Mouse (Mus musculus): Measurements from ENCODE around the gene Map2k5. TPM values are rescaled to one million over a fixed set of nuclear protein-coding genes. Genes with fewer than 3 reads are reported as not detected.

Gene Map2k5
- total RNA-seq, 2 experiments from 2014 or later = 30.7 to 31.2 TPM

DNA sequence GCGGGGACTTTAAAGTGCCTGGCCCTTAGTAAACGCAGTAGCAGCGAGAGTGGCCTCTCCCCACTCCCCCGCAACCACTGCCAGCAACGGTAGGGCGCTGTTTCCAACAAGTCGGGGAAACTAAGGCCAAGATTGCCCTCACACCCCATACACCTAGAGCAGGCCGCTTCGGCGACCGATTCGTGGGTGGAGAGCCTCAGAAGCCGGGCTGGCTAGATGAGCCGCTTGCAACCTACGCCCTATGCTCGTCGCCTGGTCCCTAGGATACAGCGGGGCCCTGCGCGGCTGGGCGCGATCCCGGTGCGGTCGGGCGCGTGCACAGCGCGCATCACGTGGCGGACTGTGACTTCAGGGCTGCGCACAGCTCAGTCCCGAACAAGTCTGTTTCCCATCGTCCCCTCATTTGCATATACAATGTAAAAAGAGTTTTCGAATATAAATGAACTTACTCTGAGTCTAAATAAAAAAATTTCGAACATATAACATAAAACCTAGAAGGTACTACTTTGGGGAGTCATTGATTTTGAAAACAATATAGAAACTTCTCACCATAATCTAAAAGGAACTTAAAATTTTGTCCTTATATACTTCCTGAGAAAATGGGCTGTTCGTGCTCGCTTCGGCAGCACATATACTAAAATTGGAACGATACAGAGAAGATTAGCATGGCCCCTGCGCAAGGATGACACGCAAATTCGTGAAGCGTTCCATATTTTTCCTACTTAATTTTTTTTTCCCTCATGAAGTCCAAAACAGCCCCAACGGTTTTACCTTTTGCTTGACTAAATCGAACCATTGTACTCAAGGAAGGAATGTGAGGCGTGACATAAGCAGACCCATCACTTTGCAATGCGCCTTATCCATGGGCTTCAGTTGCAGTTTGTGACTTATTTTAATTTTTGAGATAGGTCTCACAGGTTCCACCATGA lies 244.8 kb downstream of the Map2k5 start:
- no peak for TF ChIP-seq CTCF (IDR thresholded peaks at IDR 0.05)
- H3K27ac ChIP-seq = peak overlapping the region; percentile 94
- intact Hi-C loops (cut with DNase I) = loop anchor here (5.0 kb wide), 2 partner anchors 244 to 624 kb away; partner anchors contain the start of genes Map2k5 and Smad3
- peak; percentile 96 for DNase-seq (ENCODE audit: extremely low spot score in 1 of 2, low spot score in 2 of 2)
- peak overlapping the region; percentile 81 for H3K4me3 ChIP-seq

DNA sequence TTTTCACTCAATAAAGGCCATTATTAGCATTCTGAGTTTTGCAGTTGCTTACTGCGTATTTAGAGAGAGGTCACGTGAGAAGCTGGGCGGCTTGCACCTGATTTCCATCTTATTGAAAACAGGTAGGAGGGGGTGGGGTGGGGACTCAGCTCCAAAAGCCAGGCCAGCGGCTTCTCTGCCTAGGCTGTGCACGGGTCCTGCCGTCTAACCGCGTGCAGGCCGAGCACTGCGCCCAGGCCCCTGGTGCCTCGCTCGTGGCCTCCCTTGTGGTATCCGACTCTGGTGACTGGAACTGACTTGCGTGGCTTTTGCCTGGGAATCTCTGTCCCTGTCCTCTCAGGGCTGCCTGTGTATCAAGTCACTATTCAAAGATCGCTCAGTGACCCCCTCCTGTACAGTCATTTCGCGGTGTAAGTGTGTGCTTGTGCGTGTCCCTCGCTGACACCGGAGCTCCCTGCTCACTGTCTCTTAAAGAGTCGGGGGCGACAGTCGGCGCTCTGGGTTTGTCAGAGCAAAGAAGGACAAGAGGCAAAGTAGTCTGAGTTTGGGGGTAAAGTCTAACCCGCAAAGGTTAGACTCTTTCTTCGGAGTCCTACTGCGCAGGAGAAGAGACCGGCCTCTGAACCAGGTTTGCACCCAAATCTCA lies 245.6 kb downstream of the Map2k5 start:
- intact Hi-C loops (cut with DNase I) = loop anchor here (5.0 kb wide), 2 partner anchors 245 to 625 kb away; partner anchors contain the start of genes Map2k5 and Smad3
- Histone ChIP-seq H3K4me3 (peak overlapping the region; percentile 81), H3K27ac (peak overlapping the region; percentile 94)
- no peak for TF ChIP-seq CTCF (IDR thresholded peaks at IDR 0.05)
- DNase-seq (ENCODE audit: extremely low spot score in 1 of 2, low spot score in 2 of 2) = peak in 1 of 2 experiments; percentile 42

- Histone ChIP-seq H3K27ac (no peak overlapping the region), H3K4me3 (no peak overlapping the region)
- DNase-seq (ENCODE audit: extremely low spot score in 1 of 2, low spot score in 2 of 2) = no peak
- TF ChIP-seq CTCF (IDR thresholded peaks at IDR 0.05) = no peak
- intact Hi-C loops (cut with DNase I) = loop anchor here (5.0 kb wide), 2 partner anchors 248 to 628 kb away; partner anchors contain the start of genes Map2k5 and Smad3
Observed at GRCm38 (mm10) chr9:63129641-63130041, 248.1 kb downstream of the Map2k5 start.

GRCm38 (mm10) chr9:63124512-63124911 lies 253.2 kb downstream of the Map2k5 start:
- Histone ChIP-seq H3K27ac (no peak overlapping the region), H3K4me3 (no peak overlapping the region)
- TF ChIP-seq CTCF (IDR thresholded peaks at IDR 0.05) = no peak
- DNase-seq (ENCODE audit: extremely low spot score in 1 of 2, low spot score in 2 of 2) = no peak
- intact Hi-C loops (cut with DNase I) = loop anchor here (1.0 to 5.0 kb wide), 7 partner anchors 32 to 837 kb away; no protein-coding TSS in a partner anchor

DNA sequence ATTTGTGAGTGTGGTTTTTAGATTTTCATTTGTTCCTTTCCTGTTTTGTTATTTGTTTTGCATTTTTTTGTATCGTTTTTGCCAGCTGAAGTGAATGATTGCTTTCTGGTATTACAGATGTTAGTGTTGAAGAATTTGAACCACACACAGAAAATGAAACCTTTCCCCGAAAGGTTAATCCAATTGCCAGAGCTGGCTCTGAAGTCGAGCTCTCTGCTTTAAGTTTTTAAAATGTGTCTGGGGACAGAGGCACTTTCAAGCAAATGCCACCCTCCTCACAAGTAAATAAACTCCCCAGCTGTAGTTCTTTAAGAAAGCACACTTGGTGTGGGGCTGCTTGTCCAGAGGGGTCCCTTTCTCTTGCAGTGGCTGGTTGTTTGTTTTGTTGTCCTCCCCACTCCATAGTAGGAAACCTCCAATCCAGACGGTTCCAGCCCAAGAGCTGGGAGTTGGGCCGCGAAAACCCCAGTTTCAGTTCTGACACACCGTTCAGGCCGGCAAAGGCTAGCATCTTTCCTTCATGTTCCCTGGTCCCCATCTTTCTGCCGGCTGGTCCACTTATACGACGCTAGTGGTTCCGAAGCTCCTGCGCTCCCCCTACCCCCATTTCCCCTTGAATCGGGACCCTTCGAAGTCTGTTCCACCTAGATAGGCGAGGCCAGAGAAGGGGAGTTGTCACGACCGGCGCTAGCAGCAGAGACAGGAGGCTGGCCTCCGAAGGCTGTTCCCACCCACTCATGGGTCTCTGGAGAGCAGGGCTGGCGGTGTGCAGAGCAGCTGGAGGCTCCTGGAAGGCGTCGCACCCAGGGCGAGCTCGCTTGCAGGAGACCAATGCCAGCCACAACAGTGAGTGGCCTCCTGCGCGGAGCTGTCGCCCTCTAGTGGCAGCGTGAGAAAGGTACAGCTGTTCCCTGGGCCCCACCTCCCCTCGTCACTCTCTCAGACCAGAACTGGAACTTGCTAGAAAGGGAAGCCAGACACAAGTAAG lies 254.0 kb downstream of the Map2k5 start:
- H3K27ac ChIP-seq = peak overlapping the region; percentile 92
- DNase-seq (ENCODE audit: extremely low spot score in 1 of 2, low spot score in 2 of 2) = peak; percentile 88 to 93
- H3K4me3 ChIP-seq = peak overlapping the region; percentile 48
- intact Hi-C loops (cut with DNase I) = loop anchor here (1.0 to 5.0 kb wide), 7 partner anchors 31 to 836 kb away; no protein-coding TSS in a partner anchor
- TF ChIP-seq CTCF (IDR thresholded peaks at IDR 0.05) = peak; percentile 100

GRCm38 (mm10) chr9:63122161-63122833 lies 255.4 kb downstream of the Map2k5 start:
- Histone ChIP-seq H3K4me3 (no peak overlapping the region), H3K27ac (no peak overlapping the region)
- no peak for TF ChIP-seq CTCF (IDR thresholded peaks at IDR 0.05)
- intact Hi-C loops (cut with DNase I) = loop anchor here (5.0 kb wide), 3 partner anchors 50 to 835 kb away; no protein-coding TSS in a partner anchor
- no peak for DNase-seq (ENCODE audit: extremely low spot score in 1 of 2, low spot score in 2 of 2)

GRCm38 (mm10) chr9:63118385-63118784 lies 259.3 kb downstream of the Map2k5 start:
- intact Hi-C loops (cut with DNase I) = no loop called here
- TF ChIP-seq CTCF (IDR thresholded peaks at IDR 0.05) = no peak
- no peak overlapping the region for H3K4me3 ChIP-seq
- H3K27ac ChIP-seq = no peak overlapping the region
- no peak for DNase-seq (ENCODE audit: extremely low spot score in 1 of 2, low spot score in 2 of 2)

Other genes starting within 250 kb of the Map2k5 start
- gene Skor1, start 228.9 kb downstream of the Map2k5 start, total RNA-seq (2021) = under 1 TPM; 0.28 to 0.29 TPM
- gene 2300009A05Rik, start 21.3 kb upstream of the Map2k5 start, total RNA-seq (2021) = 10 to 100 TPM; 23.4 to 25.5 TPM
- not detected for gene Iqch, start 224.6 kb upstream of the Map2k5 start, total RNA-seq (2021)
- gene Aagab, start 224.8 kb upstream of the Map2k5 start, total RNA-seq (2021) = 10 to 100 TPM; 52.8 to 54.2 TPM

All from left cerebral cortex, adult 2 months (tissue).